Mouse (Mus musculus) limb, embryonic 15.5 days (tissue): ENCODE measurements around the gene Ddx39. TPM values are rescaled to one million over a fixed set of nuclear protein-coding genes. Genes with fewer than 3 reads are reported as not detected.

Experiments used
- ATAC-seq: fragments of 200-750 bp; cut with Nextera tagmentation; 2 replicates; pipeline ENCODE4 v1.8.0; 2017; ENCODE audit warnings: low read depth, moderate TSS enrichment; ENCODE audit not compliant: insufficient number of reproducible peaks, low FRiP score, low TSS enrichment
- H3K27ac ChIP-seq: fragments of 300-500 bp; sonication (generic); 2 replicates; pipeline ENCODE4 v1.5.1; 2015; ENCODE audit warnings: moderate library complexity, mild to moderate bottlenecking, inconsistent platforms
- H3K27me3 ChIP-seq: fragments of 300-500 bp; sonication (generic); 2 replicates; pipeline ENCODE4 v1.6.1; 2015; ENCODE audit warnings: inconsistent platforms
- H3K36me3 ChIP-seq: fragments of 300-500 bp; sonication (generic); 2 replicates; pipeline ENCODE4 v1.6.1; 2015; ENCODE audit warnings: inconsistent platforms
- H3K4me1 ChIP-seq: fragments of 300-500 bp; sonication (generic); 2 replicates; pipeline ENCODE4 v1.6.1; 2015; ENCODE audit warnings: inconsistent platforms
- H3K4me2 ChIP-seq: fragments of 300-500 bp; sonication (generic); 2 replicates; pipeline ENCODE4 v1.6.1; 2015; ENCODE audit warnings: mild to moderate bottlenecking, inconsistent platforms
- H3K4me3 ChIP-seq: fragments of 300-500 bp; sonication (generic); 2 replicates; pipeline ENCODE4 v1.5.1; 2015; ENCODE audit warnings: mild to moderate bottlenecking, inconsistent platforms
- H3K9ac ChIP-seq: fragments of 300-500 bp; sonication (generic); 2 replicates; pipeline ENCODE4 v1.6.1; 2015; ENCODE audit warnings: inconsistent platforms
- H3K9me3 ChIP-seq: fragments of 300-500 bp; sonication (generic); 2 replicates; pipeline ENCODE4 v1.6.1; 2016; ENCODE audit warnings: inconsistent platforms
- WGBS: fragments of 180-500 bp; shearing (Covaris S2); methylation state at CpG from one replicate; pipeline ENCODE4 v1.1.7; 2015; 5-methylcytosine and 5-hydroxymethylcytosine counted together
- polyA plus RNA-seq: library from polyadenylated mRNA; unstranded; fragments of >200 nt; fragmentation: Nextera tagmentation; extraction: Ambion mirVana; gene quantifications from 2 replicates; pipeline ENCODE4 v1.2.1, GENCODE M21; 2015

The Ddx39 gene
- polyA plus RNA-seq = 126 and 127 TPM in 2 replicates

DNA sequence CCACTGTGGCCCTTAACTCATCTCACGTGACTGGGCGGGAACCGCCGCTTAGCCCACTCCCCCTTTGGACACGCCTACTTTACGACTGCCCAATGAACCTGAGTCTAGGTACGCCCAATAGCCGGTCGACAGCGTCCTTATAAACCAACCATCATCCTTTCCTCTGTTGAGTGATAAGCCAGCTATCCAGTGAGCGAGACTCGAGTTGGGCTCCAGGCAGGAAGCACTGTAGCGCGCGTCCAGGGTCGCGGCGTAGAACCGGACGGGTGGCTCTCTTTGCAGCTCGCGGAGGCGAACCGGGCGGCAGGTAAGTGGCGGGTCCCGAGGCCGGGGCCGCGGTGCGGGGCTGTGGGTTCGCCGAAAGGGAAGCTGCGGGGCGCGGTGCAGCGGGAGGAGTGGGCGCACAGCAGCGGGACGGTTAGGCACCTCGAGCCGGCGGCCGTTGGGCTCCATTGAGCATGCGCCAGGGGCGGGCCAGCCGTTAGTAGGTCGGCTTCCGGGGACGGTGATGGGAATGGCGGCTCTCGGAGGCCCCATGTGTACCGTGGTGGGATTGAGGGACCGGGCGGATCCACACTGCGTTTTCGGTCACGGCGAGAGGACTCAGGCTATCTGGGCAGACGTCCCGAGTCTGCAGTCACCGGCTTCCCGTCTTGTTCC is at the start of gene Ddx39:
TSS of gene Ddx39 (plus strand) at position 147 of the 660 bp plus-strand sequence.
- Histone ChIP-seq H3K4me3 (peak within 1 kb of the TSS; percentile 90), H3K9me3 (no peaks in the 10 kb centered on the region), H3K27me3 (no peaks in the 10 kb centered on the region), H3K4me1 (peaks cover 19% of the 10 kb centered on the region), H3K4me2 (peak within 1 kb of the TSS; percentile 70), H3K36me3 (peaks cover 15% of the 10 kb centered on the region), H3K27ac (peak within 1 kb of the TSS; percentile 91), H3K9ac (peak within 1 kb of the TSS; percentile 76)
- peak; percentile 99 for ATAC-seq
- under 1% methylated on average over 63 of the region's 63 CpGs for WGBS

- Histone ChIP-seq H3K4me1 (peaks cover 70% of the 10 kb centered on the region), H3K27me3 (no peaks in the 10 kb centered on the region), H3K27ac (peak within 1 kb of the TSS; percentile 77), H3K36me3 (peaks cover 40% of the 10 kb centered on the region), H3K4me2 (peak within 1 kb of the TSS; percentile 82), H3K9ac (no peak within 1 kb of the TSS), H3K4me3 (peak within 1 kb of the TSS; percentile 6; the same call in 1 of the 2 replicates), H3K9me3 (no peaks in the 10 kb centered on the region)
- 14% methylated on average over 14 of the region's 14 CpGs for WGBS
- ATAC-seq = peak; percentile 41; the same call in 1 of the 2 replicates
Measured at GRCm38 (mm10) chr8:83665969-83666865, 48.8 kb upstream of the Ddx39 start, which contains the start of gene Ptger1. TSS of gene Ptger1 (plus strand) at chr8:83666678.

- no peaks in the 10 kb centered on the region for H3K9me3 ChIP-seq
- H3K27ac ChIP-seq = peak overlapping the region; percentile 77
- no peaks in the 10 kb centered on the region for H3K27me3 ChIP-seq
- peaks cover 46% of the 10 kb centered on the region for H3K36me3 ChIP-seq
- no peak overlapping the region for H3K9ac ChIP-seq
- 0 out of 2 replicates have a peak overlapping the region, but pooled peaks have one; percentile 6 for H3K4me3 ChIP-seq
- 94% methylated on average over 3 of the region's 3 CpGs for WGBS
- peaks cover 64% of the 10 kb centered on the region for H3K4me1 ChIP-seq
- no peak for ATAC-seq
- H3K4me2 ChIP-seq = peak overlapping the region; percentile 24
Measured at GRCm38 (mm10) chr8:83666866-83667234, 48.1 kb upstream of the Ddx39 start.

GRCm38 (mm10) chr8:83667526-83667925 is 47.5 kb upstream of the Ddx39 start:
- H3K27me3 ChIP-seq = no peaks in the 10 kb centered on the region
- H3K36me3 ChIP-seq = peaks cover 53% of the 10 kb centered on the region
- peak overlapping the region; percentile 43; the same call in 1 of the 2 replicates for H3K4me3 ChIP-seq
- peaks cover 57% of the 10 kb centered on the region for H3K4me1 ChIP-seq
- no peak for ATAC-seq
- H3K9ac ChIP-seq = no peak overlapping the region
- WGBS = 82% methylated on average over 10 of the region's 10 CpGs
- H3K27ac ChIP-seq = no peak overlapping the region; the same call in 1 of the 2 replicates
- H3K9me3 ChIP-seq = no peaks in the 10 kb centered on the region
- peak overlapping the region; percentile 82 for H3K4me2 ChIP-seq

DNA sequence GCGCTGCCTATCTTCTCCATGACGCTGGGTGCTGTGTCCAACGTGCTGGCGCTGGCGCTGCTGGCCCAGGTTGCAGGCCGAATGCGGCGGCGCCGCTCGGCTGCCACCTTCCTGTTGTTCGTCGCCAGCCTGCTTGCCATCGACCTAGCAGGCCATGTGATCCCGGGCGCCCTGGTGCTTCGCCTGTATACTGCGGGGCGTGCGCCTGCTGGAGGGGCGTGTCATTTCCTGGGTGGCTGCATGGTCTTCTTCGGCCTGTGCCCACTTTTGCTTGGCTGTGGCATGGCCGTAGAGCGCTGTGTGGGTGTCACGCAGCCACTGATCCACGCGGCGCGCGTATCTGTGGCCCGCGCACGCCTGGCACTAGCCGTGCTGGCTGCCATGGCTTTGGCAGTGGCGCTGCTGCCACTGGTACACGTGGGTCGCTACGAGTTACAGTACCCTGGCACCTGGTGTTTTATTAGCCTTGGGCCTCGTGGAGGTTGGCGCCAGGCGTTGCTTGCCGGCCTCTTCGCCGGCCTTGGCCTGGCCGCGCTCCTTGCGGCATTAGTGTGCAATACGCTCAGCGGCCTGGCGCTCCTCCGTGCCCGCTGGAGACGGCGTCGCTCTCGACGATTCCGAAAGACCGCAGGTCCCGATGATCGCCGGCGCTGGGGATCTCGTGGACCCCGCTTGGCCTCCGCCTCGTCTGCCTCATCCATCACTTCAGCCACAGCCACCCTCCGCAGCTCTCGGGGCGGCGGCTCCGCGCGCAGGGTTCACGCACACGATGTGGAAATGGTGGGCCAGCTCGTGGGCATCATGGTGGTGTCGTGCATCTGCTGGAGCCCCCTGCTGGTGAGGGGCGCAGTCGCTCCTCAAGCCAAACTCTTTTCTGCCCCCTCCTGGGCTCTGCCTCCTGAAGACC is 46.7 kb upstream of the Ddx39 start:
- peaks cover 52% of the 10 kb centered on the region for H3K4me1 ChIP-seq
- peaks cover 54% of the 10 kb centered on the region for H3K36me3 ChIP-seq
- ATAC-seq = no peak
- H3K4me2 ChIP-seq = peak overlapping the region; percentile 82
- H3K9ac ChIP-seq = peak overlapping the region; percentile 31
- H3K27me3 ChIP-seq = no peaks in the 10 kb centered on the region
- H3K9me3 ChIP-seq = no peaks in the 10 kb centered on the region
- peak overlapping the region; percentile 54 for H3K27ac ChIP-seq
- peak overlapping the region; percentile 43 for H3K4me3 ChIP-seq
- WGBS = 22% methylated on average over 80 of the region's 80 CpGs

GRCm38 (mm10) chr8:83669013-83669412 is 46.0 kb upstream of the Ddx39 start:
- ATAC-seq = no peak
- Histone ChIP-seq H3K27me3 (no peaks in the 10 kb centered on the region), H3K9me3 (no peaks in the 10 kb centered on the region), H3K9ac (no peak overlapping the region), H3K36me3 (peaks cover 53% of the 10 kb centered on the region), H3K27ac (no peak overlapping the region), H3K4me3 (peak overlapping the region; percentile 43; the same call in 1 of the 2 replicates), H3K4me1 (peaks cover 48% of the 10 kb centered on the region), H3K4me2 (peak overlapping the region; percentile 82; the same call in 1 of the 2 replicates)
- WGBS = 77% methylated on average over 16 of the region's 16 CpGs

DNA sequence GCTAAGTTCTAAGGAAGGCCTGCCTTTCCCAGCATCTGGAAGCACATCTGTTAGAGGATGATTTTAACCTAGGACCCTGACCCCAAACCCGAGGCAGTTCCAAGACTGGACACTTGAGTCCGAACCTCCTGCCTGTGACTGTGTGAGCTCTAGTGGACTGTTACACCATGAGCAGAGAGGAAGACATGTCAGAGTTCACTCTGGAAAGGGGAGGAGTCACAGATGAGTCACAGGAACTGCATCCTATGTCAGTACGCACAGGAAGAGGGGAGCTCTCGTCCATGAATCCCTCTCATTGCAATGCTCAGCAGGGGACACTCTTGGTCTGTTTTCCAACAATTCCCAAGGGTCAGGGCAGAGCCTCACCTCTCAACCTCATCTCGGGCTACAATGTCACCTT is 42.0 kb upstream of the Ddx39 start:
- WGBS = 63% methylated on average over 5 of the region's 5 CpGs
- Histone ChIP-seq H3K27ac (no peak overlapping the region), H3K36me3 (peaks cover 69% of the 10 kb centered on the region)

GRCm38 (mm10) chr8:83674497-83674896 is 40.5 kb upstream of the Ddx39 start:
- H3K36me3 ChIP-seq = peaks cover 79% of the 10 kb centered on the region
- no peak overlapping the region for H3K9ac ChIP-seq
- no peaks in the 10 kb centered on the region for H3K9me3 ChIP-seq
- no peak overlapping the region for H3K27ac ChIP-seq
- H3K27me3 ChIP-seq = no peaks in the 10 kb centered on the region
- 82% methylated on average over 5 of the region's 5 CpGs for WGBS
- ATAC-seq = no peak
- H3K4me1 ChIP-seq = no peaks in the 10 kb centered on the region
- H3K4me3 ChIP-seq = no peak overlapping the region
- no peak overlapping the region for H3K4me2 ChIP-seq

More for the DNA sequence above, 42.0 kb upstream of the Ddx39 start:
- Histone ChIP-seq H3K4me2 (no peak overlapping the region), H3K4me1 (peaks cover 9% of the 10 kb centered on the region), H3K4me3 (no peak overlapping the region), H3K9ac (no peak overlapping the region), H3K9me3 (no peaks in the 10 kb centered on the region), H3K27me3 (no peaks in the 10 kb centered on the region)
- ATAC-seq = no peak

GRCm38 (mm10) chr8:83679866-83680265 is 35.1 kb upstream of the Ddx39 start:
- no peak for ATAC-seq
- no peak overlapping the region for H3K4me2 ChIP-seq
- no peak overlapping the region for H3K9ac ChIP-seq
- H3K4me3 ChIP-seq = no peak overlapping the region
- H3K4me1 ChIP-seq = peaks cover 13% of the 10 kb centered on the region
- no peaks in the 10 kb centered on the region for H3K27me3 ChIP-seq
- H3K27ac ChIP-seq = no peak overlapping the region
- WGBS = 80% methylated on average over 12 of the region's 12 CpGs
- no peaks in the 10 kb centered on the region for H3K9me3 ChIP-seq
- peaks cover 64% of the 10 kb centered on the region for H3K36me3 ChIP-seq

GRCm38 (mm10) chr8:83680603-83681002 is 34.4 kb upstream of the Ddx39 start:
- Histone ChIP-seq H3K27ac (peak overlapping the region; percentile 77), H3K9me3 (no peaks in the 10 kb centered on the region), H3K4me3 (no peak overlapping the region), H3K36me3 (peaks cover 69% of the 10 kb centered on the region), H3K27me3 (no peaks in the 10 kb centered on the region), H3K9ac (no peak overlapping the region), H3K4me1 (peaks cover 13% of the 10 kb centered on the region), H3K4me2 (no peak overlapping the region)
- WGBS = 50% methylated on average over 5 of the region's 5 CpGs
- ATAC-seq = no peak

DNA sequence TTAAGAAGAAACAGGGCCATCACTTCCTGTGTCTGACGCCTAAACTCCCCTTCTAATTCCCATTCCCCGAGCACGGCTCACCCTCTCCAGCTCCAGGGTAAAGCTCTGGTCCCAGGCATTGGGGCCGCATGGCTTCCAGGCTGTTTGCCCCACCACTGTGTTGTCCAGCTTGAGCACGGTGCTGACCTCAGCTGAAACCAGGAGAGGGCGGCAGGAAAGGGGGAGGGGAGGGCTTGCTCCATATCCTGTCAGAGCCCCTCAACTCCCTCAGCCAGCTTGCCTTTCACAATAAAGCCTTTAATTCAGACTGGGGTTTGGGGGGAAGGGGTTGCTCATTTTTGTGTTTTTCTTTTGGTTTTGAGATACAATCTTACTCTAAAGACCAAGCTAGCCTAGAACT is 33.9 kb upstream of the Ddx39 start:
- Histone ChIP-seq H3K4me1 (peaks cover 13% of the 10 kb centered on the region), H3K27ac (peak overlapping the region; percentile 77), H3K4me3 (no peak overlapping the region), H3K27me3 (no peaks in the 10 kb centered on the region), H3K4me2 (no peak overlapping the region), H3K9me3 (no peaks in the 10 kb centered on the region), H3K9ac (no peak overlapping the region), H3K36me3 (peaks cover 70% of the 10 kb centered on the region)
- no peak for ATAC-seq
- 14% methylated on average over 6 of the region's 6 CpGs for WGBS
